Comparison of ENCODE assay signal across 24 mouse cellular contexts in the genomic region with DNA sequence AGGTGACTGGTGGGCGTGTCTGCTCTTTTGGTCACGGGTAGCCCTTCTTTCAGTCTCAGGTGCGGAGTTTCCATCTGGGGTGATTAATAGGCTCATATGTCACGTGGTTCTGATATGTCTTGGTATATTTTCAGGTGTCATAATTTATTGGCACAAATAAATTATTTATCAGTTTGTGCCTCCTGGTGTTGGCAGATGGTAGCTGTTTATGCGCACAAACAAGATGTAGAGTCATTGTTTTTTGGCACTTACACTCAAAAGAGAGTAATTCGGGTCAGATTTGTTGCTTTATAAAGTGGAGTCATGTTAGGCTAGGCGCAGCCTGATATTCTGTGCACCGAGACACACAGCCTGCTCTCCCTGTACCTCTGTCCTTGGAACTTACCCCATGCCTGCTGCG.
"Had no signal": no experiment of that assay in that cellular context is flagged by ENCODE, and none has a peak within 500 bp of the region (broad histone marks: within the 10 kb centered on the region; RNA-seq: fewer than 3 reads in every experiment).

No protein-coding gene starts in this region.

- H3K36me3 ChIP-seq: heart, embryonic 10.5 days; heart, embryonic 12.5 days; hindbrain, embryonic 13.5 days; hindbrain, embryonic 15.5 days; kidney, embryonic 15.5 days; limb, embryonic 13.5 days; limb, embryonic 15.5 days; liver, embryonic 12.5 days had no signal

- H3K4me3 ChIP-seq: heart, embryonic 10.5 days; heart, embryonic 12.5 days; hindbrain, embryonic 13.5 days; hindbrain, embryonic 15.5 days; kidney, embryonic 15.5 days; limb, embryonic 13.5 days; limb, embryonic 15.5 days; liver, embryonic 12.5 days had no signal

- DNase-seq: gastrocnemius, postnatal 14 days; gastrocnemius, postnatal 36 days; heart, adult 18-20 months; heart, postnatal 14 days; heart, postnatal 36 days; kidney, adult 11 months; kidney, adult 2 months; kidney, postnatal 14 days; kidney, postnatal 36 days; layer of hippocampus, adult 9-11 months; layer of hippocampus, postnatal 36 days; left cerebral cortex, postnatal 4 days had no signal

- H3K27ac ChIP-seq: heart, embryonic 10.5 days; hindbrain, embryonic 13.5 days; hindbrain, embryonic 15.5 days; hindbrain, postnatal 0 days; kidney, embryonic 15.5 days; kidney, postnatal 0 days; limb, embryonic 13.5 days; limb, embryonic 15.5 days; liver, embryonic 12.5 days; liver, embryonic 14.5 days had no signal

- H3K9ac ChIP-seq: heart, embryonic 12.5 days; hindbrain, embryonic 13.5 days; hindbrain, embryonic 15.5 days; kidney, embryonic 15.5 days; limb, embryonic 13.5 days; limb, embryonic 15.5 days; liver, embryonic 12.5 days; liver, embryonic 14.5 days had no signal

- ATAC-seq: hindbrain, postnatal 0 days; intestine, embryonic 16.5 days; liver, embryonic 12.5 days had no signal

- H3K4me1 ChIP-seq: heart, embryonic 10.5 days; liver, embryonic 12.5 days had no signal

- H3K27me3 ChIP-seq: hindbrain, embryonic 15.5 days had no signal

- H3K4me2 ChIP-seq: heart, embryonic 12.5 days; hindbrain, embryonic 13.5 days; hindbrain, embryonic 15.5 days; kidney, embryonic 15.5 days; limb, embryonic 13.5 days; limb, embryonic 15.5 days; liver, embryonic 12.5 days had no signal

- H3K9me3 ChIP-seq: heart, embryonic 10.5 days; heart, embryonic 12.5 days; hindbrain, embryonic 13.5 days; hindbrain, embryonic 15.5 days; kidney, embryonic 15.5 days; limb, embryonic 13.5 days; limb, embryonic 15.5 days; liver, embryonic 12.5 days had no signal
